Mouse (Mus musculus): ENCODE measurements around the gene Tbce. TPM values are rescaled to one million over a fixed set of nuclear protein-coding genes. Genes with fewer than 3 reads are reported as not detected.
"Not testable (repeated sequence)": the region's sequence is repeated elsewhere in the genome, so short reads cannot be mapped to it uniquely, and the experiment has no call there.

Tbce gene
- polyA plus RNA-seq, 1 experiment, result 29.5 TPM

DNA sequence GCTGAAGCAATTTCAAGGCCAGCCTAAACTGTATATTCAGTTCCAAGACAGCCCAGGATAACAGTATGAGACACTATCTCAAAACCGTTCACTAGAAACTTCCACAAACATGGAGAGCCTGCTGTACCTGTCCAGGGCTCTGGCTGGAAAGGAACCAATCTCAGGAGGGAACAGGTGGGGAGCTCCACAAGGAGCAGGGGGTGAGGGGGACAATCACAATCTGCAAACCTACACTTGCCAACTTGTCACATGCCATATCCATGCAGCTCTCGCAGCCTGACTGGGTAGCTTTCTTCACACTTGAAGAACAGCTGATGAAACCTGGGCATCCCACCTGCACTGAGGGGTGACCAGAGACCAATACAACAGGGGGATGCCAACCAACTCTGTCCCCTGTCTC lies 25.4 kb downstream of the Tbce start:
- Histone ChIP-seq H3K27ac (replicated peaks; ENCODE audit: low read depth, low read length) (no peak overlapping the region), H3K4me3 (ENCODE audit: insufficient read depth, low read depth, low read length) (no peak overlapping the region), H3K4me1 (ENCODE audit: control insufficient read depth, insufficient read depth, insufficient read length, low read length) (no peaks in the 10 kb centered on the region)

DNA sequence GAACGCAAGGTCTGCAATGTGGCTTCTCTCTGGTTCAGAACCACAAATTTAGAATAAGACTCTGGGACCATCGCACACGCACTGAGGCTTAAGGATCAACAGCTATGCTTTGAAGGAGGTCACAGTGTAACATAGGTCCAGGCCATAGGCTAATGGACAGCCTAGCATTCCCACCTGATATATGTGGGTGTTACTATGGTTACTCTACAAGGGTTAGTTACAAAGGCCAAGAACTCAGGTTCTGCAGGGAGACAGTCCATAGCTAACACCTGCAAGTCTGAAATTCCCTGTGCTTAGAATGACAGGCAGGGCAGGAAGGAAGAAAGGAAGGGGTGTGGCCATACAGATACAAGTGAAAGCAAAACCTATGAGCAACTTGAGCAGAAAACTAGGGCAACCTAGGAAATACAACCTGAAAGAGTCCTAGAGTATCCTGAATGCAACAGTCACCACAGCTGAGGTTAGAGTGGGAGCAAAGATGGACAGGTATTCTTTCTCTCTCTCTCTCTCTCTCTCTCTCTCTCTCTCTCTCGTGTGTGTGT lies 27.9 kb downstream of the Tbce start:
- Histone ChIP-seq H3K27ac (replicated peaks; ENCODE audit: low read depth, low read length) (no peak overlapping the region), H3K4me3 (ENCODE audit: insufficient read depth, low read depth, low read length) (no peak overlapping the region), H3K4me1 (ENCODE audit: control insufficient read depth, insufficient read depth, insufficient read length, low read length) (no peaks in the 10 kb centered on the region)

DNA sequence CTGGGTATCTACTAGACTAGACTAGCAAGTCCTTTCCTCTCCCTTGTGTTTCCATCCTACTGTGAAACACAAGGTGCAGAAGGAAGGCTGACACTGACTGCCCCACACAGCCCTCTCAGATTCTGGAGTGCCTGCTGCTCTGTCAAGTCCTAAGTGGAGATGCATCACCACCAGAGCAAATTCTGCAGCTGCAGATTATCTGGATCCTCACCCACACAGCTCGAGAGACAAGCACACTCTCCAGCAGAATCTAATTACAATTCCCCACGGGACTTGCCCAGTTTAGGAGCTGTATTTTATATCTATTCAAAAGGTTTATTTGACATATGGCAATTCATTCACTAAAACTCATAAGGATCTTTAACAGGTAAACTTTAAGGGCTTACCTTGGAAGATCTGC lies 33.4 kb downstream of the Tbce start:
- H3K27ac ChIP-seq (replicated peaks; ENCODE audit: low read depth, low read length), result no peak overlapping the region
- no peaks in the 10 kb centered on the region for H3K4me1 ChIP-seq (ENCODE audit: control insufficient read depth, insufficient read depth, insufficient read length, low read length)
- no peak overlapping the region for H3K4me3 ChIP-seq (ENCODE audit: insufficient read depth, low read depth, low read length)

GRCm38 (mm10) chr13:14004999-14005398 lies 34.4 kb downstream of the Tbce start:
- Histone ChIP-seq H3K4me1 (ENCODE audit: control insufficient read depth, insufficient read depth, insufficient read length, low read length) (no peaks in the 10 kb centered on the region), H3K4me3 (ENCODE audit: insufficient read depth, low read depth, low read length) (no peak overlapping the region)

GRCm38 (mm10) chr13:14004086-14004485 lies 35.4 kb downstream of the Tbce start:
- H3K27ac ChIP-seq (replicated peaks; ENCODE audit: low read depth, low read length), result no peak overlapping the region
- no peaks in the 10 kb centered on the region for H3K4me1 ChIP-seq (ENCODE audit: control insufficient read depth, insufficient read depth, insufficient read length, low read length)
- H3K4me3 ChIP-seq (ENCODE audit: insufficient read depth, low read depth, low read length), result no peak overlapping the region

More at GRCm38 (mm10) chr13:14004999-14005398, 34.4 kb downstream of the Tbce start:
- H3K27ac ChIP-seq (replicated peaks; ENCODE audit: low read depth, low read length), result no peak overlapping the region

GRCm38 (mm10) chr13:14002706-14003105 lies 36.7 kb downstream of the Tbce start:
- H3K27ac ChIP-seq (replicated peaks; ENCODE audit: low read depth, low read length), result no peak overlapping the region
- H3K4me1 ChIP-seq (ENCODE audit: control insufficient read depth, insufficient read depth, insufficient read length, low read length), result no peaks in the 10 kb centered on the region
- H3K4me3 ChIP-seq (ENCODE audit: insufficient read depth, low read depth, low read length), result no peak overlapping the region

DNA sequence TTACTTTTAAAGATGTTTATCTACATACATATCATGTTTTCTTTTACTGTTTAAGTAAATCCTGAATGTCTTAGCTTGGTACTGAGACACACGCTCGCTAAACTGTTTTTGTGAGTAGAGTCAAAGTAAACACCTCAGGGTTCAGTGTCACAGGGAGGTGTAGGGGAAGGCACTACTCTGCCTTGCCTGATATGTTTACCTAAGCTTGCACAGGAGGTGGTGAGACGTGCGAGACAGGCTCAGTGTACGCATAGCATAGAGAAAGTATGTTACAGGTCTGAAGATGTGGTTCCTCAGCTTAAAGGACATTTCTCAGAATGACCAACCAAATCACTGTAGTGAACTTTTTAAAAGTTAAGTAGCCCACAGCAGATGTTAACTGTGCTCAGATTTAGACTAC lies 42.0 kb downstream of the Tbce start:
- Histone ChIP-seq H3K4me3 (ENCODE audit: insufficient read depth, low read depth, low read length) (no peak overlapping the region), H3K4me1 (ENCODE audit: control insufficient read depth, insufficient read depth, insufficient read length, low read length) (no peaks in the 10 kb centered on the region), H3K27ac (replicated peaks; ENCODE audit: low read depth, low read length) (no peak overlapping the region)

DNA sequence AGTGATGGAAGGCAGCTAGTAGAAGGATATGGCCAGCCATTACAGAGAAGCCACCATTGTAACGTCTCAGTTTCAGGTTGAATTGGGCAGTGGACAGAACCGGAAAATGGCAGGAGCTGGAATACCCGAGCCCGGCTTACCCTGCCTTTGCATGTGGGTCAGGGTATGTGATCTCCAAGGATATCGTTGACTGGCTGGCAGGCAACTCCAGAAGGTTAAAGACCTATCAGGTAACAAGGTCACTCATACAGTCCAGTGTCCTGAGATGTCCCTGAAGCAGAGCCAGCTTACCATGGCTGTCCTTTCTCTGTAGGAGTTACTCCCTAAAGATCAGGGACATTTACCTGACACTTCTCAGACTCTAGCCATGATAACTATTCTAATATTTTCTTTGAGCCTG lies 44.4 kb downstream of the Tbce start:
- Histone ChIP-seq H3K4me3 (ENCODE audit: insufficient read depth, low read depth, low read length) (no peak overlapping the region), H3K27ac (replicated peaks; ENCODE audit: low read depth, low read length) (no peak overlapping the region), H3K4me1 (ENCODE audit: control insufficient read depth, insufficient read depth, insufficient read length, low read length) (no peaks in the 10 kb centered on the region)

DNA sequence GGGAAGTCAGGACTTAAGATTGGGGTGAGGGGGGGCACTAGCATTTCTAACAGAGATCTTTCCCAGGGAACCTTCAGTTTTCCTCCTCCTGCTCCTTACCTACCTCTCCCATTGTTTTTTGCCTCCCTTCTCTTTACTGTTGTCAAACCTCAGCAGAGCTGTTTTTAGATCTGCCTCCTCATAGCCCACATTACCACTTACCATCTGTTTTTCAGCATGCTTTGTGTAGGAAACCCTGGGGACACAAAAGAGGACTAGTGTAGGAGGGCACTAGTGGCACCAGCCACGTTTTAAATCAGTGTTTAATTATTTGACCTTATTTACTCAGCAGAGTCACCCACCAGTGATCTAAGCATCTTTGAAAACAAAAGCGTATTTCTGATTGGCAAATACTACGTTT lies 46.4 kb downstream of the Tbce start:
- Histone ChIP-seq H3K27ac (replicated peaks; ENCODE audit: low read depth, low read length) (no peak overlapping the region), H3K4me1 (ENCODE audit: control insufficient read depth, insufficient read depth, insufficient read length, low read length) (no peaks in the 10 kb centered on the region)

DNA sequence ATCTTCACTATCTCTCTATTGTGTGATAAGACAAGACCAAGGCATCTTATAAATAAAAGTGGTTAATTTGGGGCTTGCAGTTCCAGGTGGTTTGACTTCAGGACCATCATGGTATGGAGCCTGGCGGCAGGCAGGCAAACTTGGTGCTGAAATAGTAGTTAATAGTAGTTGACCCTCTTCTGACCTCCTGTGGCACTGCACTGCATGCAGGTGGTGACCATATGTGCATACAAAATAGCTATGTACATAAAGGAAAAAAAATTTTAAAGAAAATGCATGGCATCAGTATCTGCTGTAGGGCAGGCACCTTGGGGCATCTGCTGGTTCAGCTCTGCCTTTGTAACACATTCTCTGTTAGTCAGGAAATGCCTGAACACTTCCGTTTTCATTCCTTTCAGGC lies 49.0 kb downstream of the Tbce start:
- no peak overlapping the region for H3K27ac ChIP-seq (replicated peaks; ENCODE audit: low read depth, low read length)
- no peak overlapping the region for H3K4me3 ChIP-seq (ENCODE audit: insufficient read depth, low read depth, low read length)
- H3K4me1 ChIP-seq (ENCODE audit: control insufficient read depth, insufficient read depth, insufficient read length, low read length), result no peaks in the 10 kb centered on the region

More for the DNA sequence above, 46.4 kb downstream of the Tbce start:
- no peak overlapping the region for H3K4me3 ChIP-seq (ENCODE audit: insufficient read depth, low read depth, low read length)

- Histone ChIP-seq H3K4me3 (ENCODE audit: insufficient read depth, low read depth, low read length) (no peak overlapping the region), H3K4me1 (ENCODE audit: control insufficient read depth, insufficient read depth, insufficient read length, low read length) (no peaks in the 10 kb centered on the region), H3K27ac (replicated peaks; ENCODE audit: low read depth, low read length) (no peak overlapping the region)
Observed at GRCm38 (mm10) chr13:13989135-13989534, 50.3 kb downstream of the Tbce start.

DNA sequence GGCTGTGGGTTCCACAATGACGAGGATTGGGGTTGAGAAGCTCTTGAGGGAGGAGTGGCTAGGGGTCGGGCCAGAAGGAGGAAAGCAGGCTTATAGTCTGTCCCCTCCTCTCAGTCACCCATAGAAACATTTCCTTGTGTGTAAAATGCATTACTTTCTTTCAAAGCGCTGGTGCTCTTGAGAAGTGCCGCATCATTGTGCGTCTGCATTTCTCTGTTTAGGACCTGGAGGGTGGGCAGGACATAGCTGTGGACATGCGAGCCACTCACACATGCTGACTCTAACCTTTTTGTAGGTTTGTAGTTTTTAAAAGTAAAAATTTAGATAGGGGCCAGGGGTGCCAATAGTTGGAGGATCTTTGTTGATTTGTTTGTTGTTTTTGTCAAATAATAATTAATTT lies 55.9 kb downstream of the Tbce start:
- no peak overlapping the region for H3K27ac ChIP-seq (replicated peaks; ENCODE audit: low read depth, low read length)
- H3K4me1 ChIP-seq (ENCODE audit: control insufficient read depth, insufficient read depth, insufficient read length, low read length), result no peaks in the 10 kb centered on the region
- no peak overlapping the region for H3K4me3 ChIP-seq (ENCODE audit: insufficient read depth, low read depth, low read length)

- not testable (repeated sequence) for H3K4me3 ChIP-seq (ENCODE audit: insufficient read depth, low read depth, low read length); H3K4me1 ChIP-seq (ENCODE audit: control insufficient read depth, insufficient read depth, insufficient read length, low read length); H3K27ac ChIP-seq (replicated peaks; ENCODE audit: low read depth, low read length)
Observed at GRCm38 (mm10) chr13:13981842-13982241, 57.6 kb downstream of the Tbce start.

DNA sequence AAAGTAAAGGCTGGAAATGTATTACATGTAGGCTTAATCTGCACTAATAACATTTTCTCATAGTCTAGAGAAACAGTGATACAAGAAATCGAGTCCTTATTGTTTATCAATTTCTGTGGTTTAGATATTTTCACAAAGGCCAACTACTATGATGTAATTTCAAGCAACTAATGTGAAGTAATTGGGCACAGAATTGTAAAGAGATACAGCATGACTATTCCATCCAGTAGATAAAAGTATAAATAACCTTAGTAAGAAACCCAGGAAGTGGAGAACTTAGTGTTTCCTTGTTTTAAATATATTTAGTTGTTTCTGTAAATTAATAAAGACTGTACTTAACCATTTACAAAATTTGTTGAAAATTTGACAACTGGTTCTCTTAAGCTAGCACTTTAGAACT lies 69.6 kb downstream of the Tbce start:
- Histone ChIP-seq H3K4me1 (ENCODE audit: control insufficient read depth, insufficient read depth, insufficient read length, low read length) (no peaks in the 10 kb centered on the region), H3K27ac (replicated peaks; ENCODE audit: low read depth, low read length) (no peak overlapping the region), H3K4me3 (ENCODE audit: insufficient read depth, low read depth, low read length) (no peak overlapping the region)

- Histone ChIP-seq H3K4me3 (ENCODE audit: insufficient read depth, low read depth, low read length) (no peak overlapping the region), H3K4me1 (ENCODE audit: control insufficient read depth, insufficient read depth, insufficient read length, low read length) (no peaks in the 10 kb centered on the region), H3K27ac (replicated peaks; ENCODE audit: low read depth, low read length) (no peak overlapping the region)
Observed at GRCm38 (mm10) chr13:13968629-13969111, 70.8 kb downstream of the Tbce start.

DNA sequence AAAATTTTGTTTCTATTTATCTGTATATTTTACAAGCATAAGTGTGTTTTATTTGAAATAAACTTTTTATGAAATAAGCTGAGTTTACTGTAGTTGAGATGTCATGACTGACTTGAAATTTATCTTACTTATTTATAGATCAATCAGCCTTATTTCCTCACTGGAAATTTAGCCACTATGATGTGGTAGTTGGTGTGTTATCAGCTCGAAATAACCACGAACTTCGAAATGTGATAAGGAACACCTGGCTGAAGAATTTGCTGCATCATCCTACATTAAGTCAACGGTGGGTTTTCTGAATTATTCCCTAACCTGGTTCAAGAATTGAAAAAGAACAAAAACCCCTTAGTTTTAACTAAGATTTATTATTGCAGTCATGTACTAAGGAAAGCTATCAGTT lies 73.3 kb downstream of the Tbce start:
- H3K4me1 ChIP-seq (ENCODE audit: control insufficient read depth, insufficient read depth, insufficient read length, low read length), result no peaks in the 10 kb centered on the region
- no peak overlapping the region for H3K4me3 ChIP-seq (ENCODE audit: insufficient read depth, low read depth, low read length)
- no peak overlapping the region for H3K27ac ChIP-seq (replicated peaks; ENCODE audit: low read depth, low read length)
